Mouse (Mus musculus): ENCODE measurements around the gene Gm10053.

DNA sequence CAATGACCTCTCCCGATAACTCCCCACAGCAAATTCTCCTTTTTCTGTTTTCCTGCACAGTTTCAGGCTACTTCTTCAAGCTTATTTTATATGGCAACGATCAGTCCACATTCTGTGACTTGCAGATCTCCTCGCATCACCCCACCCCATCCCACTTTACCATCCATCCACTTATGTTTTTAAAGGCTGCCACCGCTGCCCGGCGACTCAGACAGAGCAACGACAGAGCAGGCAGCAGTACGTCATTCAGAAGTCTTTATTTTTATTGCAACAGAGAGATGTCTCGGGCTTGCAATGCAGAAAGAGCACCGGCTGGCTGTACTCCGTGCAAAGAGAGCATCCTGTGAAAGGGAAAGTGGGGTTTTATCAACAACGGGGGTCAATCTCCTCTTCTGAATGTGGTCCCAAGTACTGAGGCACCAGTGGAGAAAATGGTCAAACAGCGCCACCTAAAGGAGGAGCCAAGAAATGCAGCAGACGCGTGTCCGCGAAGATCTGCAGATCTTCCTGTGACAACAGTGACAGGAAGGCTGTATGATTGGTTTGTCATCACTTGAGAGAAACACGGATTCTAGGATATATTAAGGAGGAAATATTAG, 4.3 kb upstream of the Gm10053 start:
- TF ChIP-seq CTCF (IDR thresholded peaks at IDR 0.05) (peak; percentile 98), EP300 (IDR thresholded peaks at IDR 0.05) (no peak)

All from lung, postnatal 0 days (tissue).